25 mouse cellular contexts compared by ENCODE assay signal in the genomic region with DNA sequence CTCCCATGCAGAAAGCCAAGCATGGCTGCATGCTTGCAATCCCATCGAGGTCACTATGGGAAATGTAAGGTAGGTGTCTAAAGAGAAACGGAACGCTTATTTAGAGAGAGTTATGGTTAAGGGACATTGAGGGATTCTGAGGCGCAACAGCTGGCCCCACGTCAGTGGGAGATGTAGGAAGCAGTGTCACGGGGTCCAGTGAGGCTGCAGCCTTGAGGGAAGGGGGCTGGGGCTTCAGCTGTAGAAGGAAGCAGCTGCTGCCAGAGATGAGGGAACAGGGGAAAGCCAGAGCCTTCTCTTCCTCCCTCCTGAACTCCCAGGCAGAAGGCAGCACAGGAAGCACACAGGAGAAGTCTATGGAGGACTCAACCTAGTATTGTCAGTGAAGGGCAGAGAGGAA. TPM values are rescaled to one million over a fixed set of nuclear protein-coding genes. Genes with fewer than 3 reads are reported as not detected.
DNase-seq lines count a peak whose midpoint lies in the region; ATAC-seq and TF ChIP-seq lines count a peak whose summit lies in the region.
"Had no signal": no experiment of that assay in that cellular context is flagged by ENCODE, and none has a peak within 500 bp of the region (broad histone marks: within the 10 kb centered on the region; RNA-seq: fewer than 3 reads in every experiment).

No protein-coding gene starts in this region.

- TF ChIP-seq CTCF in intestine, postnatal 0 days (IDR thresholded peaks at IDR 0.05; ENCODE audit: low read depth): no peak
- no peak for TF ChIP-seq CTCF in stomach, postnatal 0 days (IDR thresholded peaks at IDR 0.05; ENCODE audit: low read depth)

- H3K36me3 ChIP-seq in intestine, embryonic 15.5 days: peaks cover 7% of the 10 kb centered on the region
- H3K36me3 ChIP-seq in intestine, postnatal 0 days (ENCODE audit: control insufficient read depth, insufficient read depth): peaks cover 59% of the 10 kb centered on the region
- H3K36me3 ChIP-seq in limb, embryonic 13.5 days: peaks cover 60% of the 10 kb centered on the region
- H3K36me3 ChIP-seq in limb, embryonic 10.5 days: peaks cover 60% of the 10 kb centered on the region
- peaks cover 14% of the 10 kb centered on the region for H3K36me3 ChIP-seq in stomach, postnatal 0 days (ENCODE audit: control insufficient read depth, insufficient read depth, low read length)

- no peak for TF ChIP-seq EP300 in stomach, postnatal 0 days (optimal IDR thresholded peaks at IDR 0.05)

- peaks cover 12% of the 10 kb centered on the region; the same call in 1 of the 2 replicates for H3K4me1 ChIP-seq in intestine, embryonic 15.5 days (replicated peaks)
- H3K4me1 ChIP-seq in intestine, postnatal 0 days (replicated peaks; ENCODE audit: control insufficient read depth, insufficient read depth, low read length): 0 out of 2 replicates have a peak, but pooled peaks cover 3% of the 10 kb centered on the region
- 0 out of 2 replicates have a peak, but pooled peaks cover 4% of the 10 kb centered on the region for H3K4me1 ChIP-seq in limb, embryonic 13.5 days
- peaks cover 6% of the 10 kb centered on the region for H3K4me1 ChIP-seq in limb, embryonic 10.5 days
- no peaks in the 10 kb centered on the region; the same call in 1 of the 2 replicates for H3K4me1 ChIP-seq in stomach, postnatal 0 days (replicated peaks; ENCODE audit: control insufficient read depth, insufficient read depth)
- H3K4me1 ChIP-seq: embryonic facial prominence, embryonic 12.5 days; forebrain, embryonic 12.5 days; hindbrain, embryonic 15.5 days; liver, embryonic 13.5 days; neural tube, embryonic 12.5 days had no signal

- WGBS in intestine, embryonic 15.5 days: 39% methylated on average over 6 of the region's 6 CpGs
- 66% methylated on average over 6 of the region's 6 CpGs for WGBS in intestine, postnatal 0 days
- 84% methylated on average over 6 of the region's 6 CpGs for WGBS in limb, embryonic 13.5 days
- 83% methylated on average over 6 of the region's 6 CpGs for WGBS in limb, embryonic 10.5 days
- WGBS in stomach, postnatal 0 days: 62% methylated on average over 6 of the region's 6 CpGs

- intact Hi-C loops in heart, postnatal 14 days (cut with DNase I): no loop called here

- no peak overlapping the region for H3K4me3 ChIP-seq in intestine, embryonic 15.5 days (replicated peaks)
- H3K4me3 ChIP-seq in intestine, postnatal 0 days (ENCODE audit: low read depth, low read length): no peak overlapping the region
- no peak overlapping the region for H3K4me3 ChIP-seq in limb, embryonic 13.5 days
- no peak overlapping the region for H3K4me3 ChIP-seq in limb, embryonic 10.5 days
- H3K4me3 ChIP-seq in stomach, postnatal 0 days (ENCODE audit: low read depth, low read length): no peak overlapping the region
- H3K4me3 ChIP-seq: embryonic facial prominence, embryonic 12.5 days; erythroblast, embryonic 14.5 days; forebrain, embryonic 12.5 days; heart, embryonic 13.5 days; hindbrain, embryonic 15.5 days; limb, embryonic 12.5 days; liver, embryonic 13.5 days; neural tube, embryonic 12.5 days had no signal

- H3K27ac ChIP-seq in intestine, embryonic 15.5 days: no peak overlapping the region
- H3K27ac ChIP-seq in intestine, postnatal 0 days (ENCODE audit: low read depth, low read length): no peak overlapping the region
- H3K27ac ChIP-seq in limb, embryonic 13.5 days: peak overlapping the region; percentile 4; the same call in 1 of the 2 replicates
- H3K27ac ChIP-seq in limb, embryonic 10.5 days: no peak overlapping the region
- peak overlapping the region; percentile 35; the same call in 1 of the 2 replicates for H3K27ac ChIP-seq in stomach, postnatal 0 days (replicated peaks)
- H3K27ac ChIP-seq: embryonic facial prominence, embryonic 12.5 days; forebrain, embryonic 12.5 days; heart, embryonic 13.5 days; hindbrain, embryonic 15.5 days; limb, embryonic 12.5 days; liver, embryonic 13.5 days; neural tube, embryonic 12.5 days had no signal

- no peak overlapping the region for H3K9ac ChIP-seq in intestine, embryonic 15.5 days
- no peak overlapping the region for H3K9ac ChIP-seq in intestine, postnatal 0 days (ENCODE audit: low read depth, low read length)
- no peak overlapping the region for H3K9ac ChIP-seq in limb, embryonic 13.5 days
- no peak overlapping the region for H3K9ac ChIP-seq in stomach, postnatal 0 days (ENCODE audit: low read length)
- H3K9ac ChIP-seq: embryonic facial prominence, embryonic 12.5 days; forebrain, embryonic 12.5 days; heart, embryonic 13.5 days; hindbrain, embryonic 15.5 days; limb, embryonic 12.5 days; liver, embryonic 13.5 days; neural tube, embryonic 12.5 days had no signal

- no peaks in the 10 kb centered on the region for H3K9me3 ChIP-seq in intestine, embryonic 15.5 days
- H3K9me3 ChIP-seq in intestine, postnatal 0 days (ENCODE audit: control insufficient read depth): no peaks in the 10 kb centered on the region
- H3K9me3 ChIP-seq in limb, embryonic 13.5 days: no peaks in the 10 kb centered on the region
- no peaks in the 10 kb centered on the region for H3K9me3 ChIP-seq in limb, embryonic 10.5 days (replicated peaks)
- H3K9me3 ChIP-seq in stomach, postnatal 0 days (ENCODE audit: control insufficient read depth, low read length): no peaks in the 10 kb centered on the region
- H3K9me3 ChIP-seq: embryonic facial prominence, embryonic 12.5 days; forebrain, embryonic 12.5 days; heart, embryonic 13.5 days; hindbrain, embryonic 15.5 days; limb, embryonic 12.5 days; liver, embryonic 13.5 days; neural tube, embryonic 12.5 days had no signal

- no peak overlapping the region for H3K4me2 ChIP-seq in intestine, embryonic 15.5 days (replicated peaks)
- H3K4me2 ChIP-seq in intestine, postnatal 0 days (replicated peaks; ENCODE audit: low read depth): no peak overlapping the region
- no peak overlapping the region for H3K4me2 ChIP-seq in limb, embryonic 13.5 days (replicated peaks)
- H3K4me2 ChIP-seq in stomach, postnatal 0 days (replicated peaks; ENCODE audit: low read depth): no peak overlapping the region
- H3K4me2 ChIP-seq: embryonic facial prominence, embryonic 12.5 days; forebrain, embryonic 12.5 days; heart, embryonic 13.5 days; hindbrain, embryonic 15.5 days; limb, embryonic 12.5 days; liver, embryonic 13.5 days; neural tube, embryonic 12.5 days had no signal

- no peaks in the 10 kb centered on the region for H3K27me3 ChIP-seq in intestine, embryonic 15.5 days (replicated peaks)
- H3K27me3 ChIP-seq in intestine, postnatal 0 days (replicated peaks; ENCODE audit: control insufficient read depth, insufficient read depth, low read length): no peaks in the 10 kb centered on the region
- H3K27me3 ChIP-seq in limb, embryonic 13.5 days: no peaks in the 10 kb centered on the region
- no peaks in the 10 kb centered on the region for H3K27me3 ChIP-seq in limb, embryonic 10.5 days (ENCODE audit: low read depth, poor library complexity, severe bottlenecking)
- H3K27me3 ChIP-seq in stomach, postnatal 0 days (ENCODE audit: control insufficient read depth, insufficient read depth, low read length): no peaks in the 10 kb centered on the region
- H3K27me3 ChIP-seq: embryonic facial prominence, embryonic 12.5 days; forebrain, embryonic 12.5 days; heart, embryonic 13.5 days; hindbrain, embryonic 15.5 days; limb, embryonic 12.5 days; liver, embryonic 13.5 days; neural tube, embryonic 12.5 days had no signal

- 0 out of 2 replicates have a peak, but pooled peaks have one; percentile 24 for ATAC-seq in intestine, embryonic 15.5 days
- no peak for ATAC-seq in intestine, postnatal 0 days
- ATAC-seq in limb, embryonic 13.5 days (ENCODE audit: low FRiP score, low read depth): no peak
- ATAC-seq in stomach, postnatal 0 days (ENCODE audit: low FRiP score, low TSS enrichment): 0 out of 2 replicates have a peak, but pooled peaks have one; percentile 38

- DNase-seq in heart, adult 11 months: peak; percentile 89
- DNase-seq in heart, postnatal 14 days: no peak
- DNase-seq in limb, embryonic 10.5 days (ENCODE audit: low spot score): no peak
- no peak for DNase-seq in stomach, postnatal 0 days (ENCODE audit: low spot score)
- no peak for DNase-seq in lung, postnatal 14 days
- DNase-seq: adrenal gland, postnatal 10 days; cerebellum, adult 18-20 months; cerebellum, postnatal 14 days; gastrocnemius, postnatal 36 days; layer of hippocampus, postnatal 36 days; liver, embryonic 13.5 days; lung, adult 2 months; midbrain, embryonic 14.5 days; retina, postnatal 1 day; right cerebral cortex, postnatal 4 days had no signal

RNA-seq across cellular contexts. Expression of a gene that starts 22.8 kb away (rescaled TPM):
- total RNA-seq in heart, postnatal 14 days (2021): 10 to 100 TPM; 21.8 to 25.1 TPM
- polyA plus RNA-seq in intestine, embryonic 15.5 days (2015; fragmentation: Nextera tagmentation; extraction: Ambion mirVana): 8.0 and 9.3 TPM in 2 replicates
- polyA plus RNA-seq in intestine, postnatal 0 days (2015; fragmentation: Nextera tagmentation; extraction: Ambion mirVana): 9.7 and 11.1 TPM in 2 replicates
- polyA plus RNA-seq in limb, embryonic 13.5 days (2015; fragmentation: Nextera tagmentation; extraction: Ambion mirVana): 5.4 and 5.5 TPM in 2 replicates
- polyA plus RNA-seq in limb, embryonic 10.5 days (2016; fragmentation: Nextera tagmentation; extraction: Ambion mirVana): 9.1 and 9.2 TPM in 2 replicates
- 5.0 and 7.5 TPM in 2 replicates for polyA plus RNA-seq in stomach, postnatal 0 days (2015; fragmentation: Nextera tagmentation; extraction: Ambion mirVana)

Comparison
In these comparisons a context has a peak if more than half of its experiments do, and no peak if none do; other contexts are left out.
1. ATAC-seq: peak in intestine, embryonic 15.5 days (single experiment) and stomach, postnatal 0 days (single experiment); none in intestine, postnatal 0 days (single experiment) and limb, embryonic 13.5 days (single experiment).
2. H3K27ac ChIP-seq: peak in limb, embryonic 13.5 days (single experiment) and stomach, postnatal 0 days (single experiment); none in intestine, embryonic 15.5 days (single experiment), intestine, postnatal 0 days (single experiment) and limb, embryonic 10.5 days (single experiment).